Mouse (Mus musculus) frontal cortex, postnatal 36 days (tissue): ENCODE measurements around the gene Skor1.
A peak's percentile ranks its signal among the peaks of the same experiment; 100 is the strongest.

ENCODE experiments used
- DNase-seq, 2 experiments: peaks; one replicate each; pipeline ENCODE4 v3.0.0; 2022; ENCODE audit warnings: low spot score in 2 of 2

Gene Skor1

GRCm38 (mm10) chr9:63091971-63092528 lies 56.7 kb downstream of the Skor1 start:
- peak; percentile 80 to 82 for DNase-seq

GRCm38 (mm10) chr9:63091101-63091921 lies 57.5 kb downstream of the Skor1 start:
- DNase-seq: no peak

- DNase-seq: no peak
These were observed 59.6 kb downstream of the Skor1 start for GRCm38 (mm10) chr9:63089141-63089540.
